Mouse (Mus musculus) lung, postnatal 25 days (tissue): Measurements from ENCODE around the gene Pappa.

Experiments
- DNase-seq: peaks from one replicate; pipeline ENCODE4 v3.0.0; 2022; ENCODE audit warnings: low spot score

The Pappa gene

GRCm38 (mm10) chr4:65272295-65272694 is 148.3 kb downstream of the Pappa start:
- peak; percentile 4 for DNase-seq

GRCm38 (mm10) chr4:65273299-65273851 is 149.4 kb downstream of the Pappa start:
- DNase-seq, result no peak

GRCm38 (mm10) chr4:65278451-65279271 is 154.7 kb downstream of the Pappa start:
- no peak for DNase-seq

GRCm38 (mm10) chr4:65279272-65279653 is 155.3 kb downstream of the Pappa start:
- no peak for DNase-seq

- DNase-seq, result no peak
Observed at GRCm38 (mm10) chr4:65279979-65280677, 156.2 kb downstream of the Pappa start.

GRCm38 (mm10) chr4:65280888-65281287 is 156.9 kb downstream of the Pappa start:
- DNase-seq, result no peak

GRCm38 (mm10) chr4:65283611-65284010 is 159.6 kb downstream of the Pappa start:
- DNase-seq, result no peak

- DNase-seq, result no peak
Observed at GRCm38 (mm10) chr4:65285165-65285564, 161.2 kb downstream of the Pappa start.

GRCm38 (mm10) chr4:65289247-65289646 is 165.3 kb downstream of the Pappa start:
- DNase-seq, result peak; percentile 19

- DNase-seq, result peak; percentile 51
Observed at GRCm38 (mm10) chr4:65295741-65296140, 171.8 kb downstream of the Pappa start.

- no peak for DNase-seq
Observed at GRCm38 (mm10) chr4:65296356-65296967, 172.5 kb downstream of the Pappa start.

- DNase-seq, result no peak
Observed at GRCm38 (mm10) chr4:65296968-65297499, 173.1 kb downstream of the Pappa start.

- DNase-seq, result peak; percentile 4
Observed at GRCm38 (mm10) chr4:65298212-65299181, 174.5 kb downstream of the Pappa start.

GRCm38 (mm10) chr4:65299365-65299764 is 175.4 kb downstream of the Pappa start:
- no peak for DNase-seq

GRCm38 (mm10) chr4:65300431-65300830 is 176.5 kb downstream of the Pappa start:
- DNase-seq, result no peak

- DNase-seq, result no peak
Observed at GRCm38 (mm10) chr4:65302666-65303065, 178.7 kb downstream of the Pappa start.

GRCm38 (mm10) chr4:65317877-65318525 is 194.0 kb downstream of the Pappa start:
- peak; percentile 68 for DNase-seq

- no peak for DNase-seq
Observed at GRCm38 (mm10) chr4:65321340-65321739, 197.4 kb downstream of the Pappa start.

GRCm38 (mm10) chr4:65321959-65322358 is 198.0 kb downstream of the Pappa start:
- no peak for DNase-seq

- no peak for DNase-seq
Observed at GRCm38 (mm10) chr4:65325816-65326215, 201.8 kb downstream of the Pappa start.
